Mouse (Mus musculus) frontal cortex, postnatal 10 days (tissue): ENCODE results near the gene Ugt1a6b.

Source experiments
- DNase-seq, 2 experiments: peaks; one replicate each; pipeline ENCODE4 v3.0.0; 2022; ENCODE audit warnings: low spot score in 2 of 2, mixed read lengths in 1 of 2

Gene Ugt1a6b

DNA sequence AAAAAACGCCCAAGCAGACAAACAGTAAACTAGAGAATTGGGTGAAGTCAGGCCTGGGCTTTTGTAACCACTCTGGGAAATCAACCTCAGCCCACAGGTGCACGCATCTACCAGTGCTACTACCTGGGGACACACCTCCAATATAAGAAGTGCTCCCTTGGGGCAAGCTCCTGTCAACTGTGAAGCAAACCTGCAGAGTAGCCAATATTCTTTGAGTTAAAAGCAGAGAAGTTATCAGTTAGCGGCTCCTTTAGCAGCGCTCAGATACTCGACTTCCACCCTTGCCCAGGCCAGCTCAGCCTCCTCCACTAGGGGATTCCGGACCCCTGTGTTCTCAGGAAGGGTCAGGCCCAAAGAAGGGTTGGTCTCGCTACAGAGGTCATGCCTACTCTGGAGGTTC lies 158.7 kb downstream of the Ugt1a6b start:
- no peak for DNase-seq

DNA sequence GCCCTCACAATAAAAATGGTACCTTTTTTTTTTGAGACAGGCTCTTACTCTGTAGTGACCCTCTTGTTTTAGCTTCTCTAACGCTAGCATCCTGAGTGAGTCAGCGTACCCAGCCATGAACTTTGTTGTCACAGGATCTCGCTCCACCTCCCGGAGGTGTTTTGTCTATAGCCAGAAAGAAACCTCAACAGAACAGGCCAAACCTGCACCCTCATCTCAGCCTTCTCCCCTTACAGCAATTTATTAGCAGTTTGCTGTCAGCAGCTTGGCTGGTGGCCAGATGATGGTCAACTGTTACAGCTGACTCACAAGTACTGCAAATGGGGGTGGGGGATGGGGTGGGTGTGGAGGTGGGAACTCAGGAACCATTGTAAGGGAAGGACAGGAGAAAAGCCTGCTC lies 159.2 kb downstream of the Ugt1a6b start:
- no peak for DNase-seq

DNA sequence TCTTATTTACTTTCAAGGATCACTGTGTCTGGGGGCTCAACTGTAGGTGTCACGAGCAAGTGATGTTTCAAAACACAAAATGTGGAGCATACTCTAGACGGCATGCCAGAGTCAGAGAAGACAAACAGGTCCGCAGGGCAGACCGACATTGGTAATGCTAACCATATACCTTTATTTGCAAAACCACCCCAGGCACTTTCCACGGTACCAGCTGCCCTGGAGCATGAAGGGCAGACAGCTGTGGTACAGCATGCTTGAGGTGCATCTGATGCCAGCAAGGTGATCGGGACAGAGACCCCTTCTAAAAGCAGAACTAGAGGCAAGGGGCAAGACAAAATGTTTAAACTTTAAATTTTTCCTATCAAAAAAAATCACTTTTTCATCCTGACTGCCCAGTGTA lies 159.9 kb downstream of the Ugt1a6b start:
- DNase-seq, result no peak

DNA sequence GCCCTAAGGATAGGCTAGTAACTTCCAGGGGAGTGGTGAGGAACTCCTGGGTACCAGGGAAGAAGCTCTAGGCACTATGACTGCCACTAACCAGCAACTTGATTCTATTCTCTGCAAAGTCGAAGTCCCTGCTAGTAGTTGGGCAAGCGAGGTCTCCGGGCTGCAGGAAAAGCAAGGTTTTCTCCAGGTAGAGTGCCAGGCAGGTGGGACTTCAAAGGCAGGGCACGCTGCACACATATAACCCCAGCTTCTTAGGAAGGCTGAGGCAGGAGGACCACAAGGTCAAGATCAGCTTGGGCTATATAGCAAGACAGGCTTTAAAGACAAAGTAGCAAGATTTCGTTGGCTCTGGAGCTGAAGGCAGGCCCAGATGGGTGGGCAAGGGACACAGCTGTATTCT lies 160.7 kb downstream of the Ugt1a6b start:
- DNase-seq, result no peak

DNA sequence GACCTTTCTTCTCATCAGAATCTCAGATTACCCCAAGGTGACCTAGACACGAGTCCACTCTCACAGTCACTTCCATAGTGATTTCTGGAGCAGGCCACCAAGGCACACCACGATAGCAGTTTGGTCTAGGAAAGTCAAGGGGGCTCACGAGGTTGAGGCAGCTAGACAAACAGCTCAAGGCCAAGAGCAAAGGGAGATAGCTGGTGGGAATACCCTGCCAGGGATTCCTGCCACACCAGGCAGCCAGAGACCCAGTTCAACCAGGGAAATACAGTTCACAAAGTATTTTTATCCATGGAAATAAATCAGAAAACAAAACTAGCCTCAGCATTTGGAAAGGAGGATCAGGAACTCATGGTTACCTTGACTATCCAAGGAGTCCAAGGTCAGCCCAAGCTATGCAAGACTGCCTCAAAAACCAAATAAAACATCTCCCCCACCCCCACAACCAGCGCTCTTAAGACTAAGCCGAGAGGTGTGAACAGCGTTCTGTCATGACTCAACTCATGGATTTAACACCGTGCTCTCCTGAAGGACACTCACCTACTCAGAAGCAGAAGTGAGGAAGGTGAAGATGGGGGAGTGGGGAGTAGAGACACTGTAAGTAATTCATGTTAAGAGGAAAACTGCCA lies 161.3 kb downstream of the Ugt1a6b start:
- DNase-seq, result no peak

DNA sequence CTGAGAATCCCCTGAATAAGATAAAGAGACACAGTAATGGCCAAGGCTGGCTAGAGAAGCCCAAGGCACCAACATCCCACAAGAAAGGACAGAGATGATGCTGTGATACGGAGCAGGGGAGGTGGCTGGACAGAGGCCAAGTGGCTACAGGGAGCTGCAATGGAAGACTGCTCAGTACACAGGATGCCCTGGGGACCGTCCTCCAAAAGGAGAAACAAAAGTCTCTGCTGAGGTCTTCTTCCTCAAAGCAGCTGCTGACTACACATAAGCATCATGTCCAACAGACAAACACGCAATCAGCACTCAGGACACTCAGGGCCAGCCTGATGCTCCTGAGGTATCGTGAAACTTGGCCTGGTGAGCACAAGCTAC lies 161.8 kb downstream of the Ugt1a6b start:
- no peak for DNase-seq

DNA sequence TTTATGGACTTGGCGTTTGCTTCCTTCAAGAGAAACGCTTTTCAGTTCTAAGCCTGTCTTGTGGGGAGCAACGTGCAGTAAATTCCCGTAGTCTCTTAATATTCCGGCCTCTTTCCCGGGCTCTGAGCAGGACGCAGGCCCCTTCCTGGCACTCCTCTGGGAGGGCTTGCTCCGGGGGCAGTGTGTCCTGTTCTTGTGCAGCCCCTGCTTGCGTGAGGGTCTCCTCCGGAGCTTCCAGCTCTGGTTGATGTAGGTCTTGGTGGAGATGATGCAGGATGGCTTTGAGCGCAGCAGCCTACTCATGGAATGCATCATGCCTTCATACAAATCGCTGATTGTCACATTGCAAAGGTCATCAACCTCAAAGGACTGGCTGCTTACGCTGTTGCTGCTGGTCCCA lies 163.1 kb downstream of the Ugt1a6b start:
- no peak for DNase-seq

DNA sequence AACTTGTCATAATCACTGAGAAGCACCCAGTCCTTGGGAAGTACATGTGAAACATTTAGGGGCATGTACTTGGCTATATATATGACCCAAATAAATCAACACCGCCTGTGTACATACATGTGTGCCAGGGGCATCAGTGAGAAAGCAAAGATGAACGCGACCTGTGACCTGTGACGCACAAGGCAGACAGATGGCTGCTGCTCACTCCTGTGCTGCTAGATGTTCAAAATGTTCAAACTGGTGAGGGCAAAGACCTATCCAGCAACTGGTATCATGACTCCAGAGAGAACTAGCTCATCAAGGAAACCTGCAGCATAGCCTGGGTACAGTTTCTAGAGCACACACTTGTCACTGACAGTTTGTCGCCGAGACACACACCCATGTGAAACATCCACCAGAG lies 164.4 kb downstream of the Ugt1a6b start:
- DNase-seq, result no peak

DNA sequence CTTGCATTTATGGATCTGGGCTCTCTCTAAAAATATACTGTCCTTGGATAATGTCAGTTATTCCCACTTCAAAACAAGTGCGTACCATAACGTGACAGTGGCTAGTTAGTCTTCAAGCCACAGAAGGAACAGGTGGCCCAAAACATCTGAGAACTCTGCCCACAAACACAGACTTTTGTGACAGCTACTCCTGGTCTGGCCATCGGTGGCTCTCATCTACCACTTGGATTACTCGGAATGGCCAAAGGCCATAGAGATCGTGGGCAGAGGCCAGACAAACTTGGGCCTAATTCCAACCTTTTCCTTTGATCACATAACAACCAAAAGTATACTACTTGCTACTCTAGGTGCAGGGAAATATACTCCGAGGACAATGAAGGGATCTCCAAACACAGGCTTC lies 165.0 kb downstream of the Ugt1a6b start:
- no peak for DNase-seq
